Comparison of ENCODE assay signal across 24 mouse cellular contexts in the genomic region with DNA sequence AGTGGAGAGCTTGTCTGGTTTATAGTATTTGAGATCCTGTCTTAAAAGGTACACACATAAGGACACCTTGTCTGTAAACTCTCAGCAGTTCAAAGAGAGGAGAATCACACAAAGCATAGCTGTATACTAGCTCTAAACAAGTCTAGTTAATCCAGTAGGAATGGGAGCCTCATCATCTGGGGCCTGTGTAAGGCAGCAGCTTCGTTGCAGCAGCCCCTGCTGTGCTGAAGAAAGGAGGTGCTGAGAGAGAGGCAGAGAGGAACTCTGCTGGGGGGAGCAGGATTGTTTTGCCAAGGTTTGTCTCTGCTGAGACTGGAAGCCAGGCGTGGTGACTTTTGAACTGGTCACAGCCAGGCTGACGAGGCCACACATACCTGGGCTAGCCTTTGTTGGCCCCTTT.
DNase-seq lines count a peak whose midpoint lies in the region; ATAC-seq and TF ChIP-seq lines count a peak whose summit lies in the region.
"Had no signal": no experiment of that assay in that cellular context is flagged by ENCODE, and none has a peak within 500 bp of the region (broad histone marks: within the 10 kb centered on the region; RNA-seq: fewer than 3 reads in every experiment).

No protein-coding gene starts in this region.

- no peak for TF ChIP-seq POLR2A in liver, adult 2 months (IDR thresholded peaks at IDR 0.05; ENCODE audit: extremely low read depth, insufficient read depth, low read length)

- no peaks in the 10 kb centered on the region for H3K4me1 ChIP-seq in forebrain, embryonic 15.5 days
- H3K4me1 ChIP-seq in forebrain, embryonic 14.5 days (ENCODE audit: control insufficient read depth, insufficient read depth, low read length), result no peaks in the 10 kb centered on the region
- H3K4me1 ChIP-seq in liver, adult 2 months (ENCODE audit: control insufficient read depth, insufficient read depth, low read length), result peaks cover 8% of the 10 kb centered on the region
- no peaks in the 10 kb centered on the region for H3K4me1 ChIP-seq in stomach, postnatal 0 days (replicated peaks; ENCODE audit: control insufficient read depth, insufficient read depth)
- H3K4me1 ChIP-seq: heart, embryonic 15.5 days; limb, embryonic 15.5 days; midbrain, embryonic 12.5 days had no signal

- no peak overlapping the region for H3K4me2 ChIP-seq in forebrain, embryonic 15.5 days (replicated peaks)
- no peak overlapping the region for H3K4me2 ChIP-seq in forebrain, embryonic 14.5 days (ENCODE audit: low read length)
- H3K4me2 ChIP-seq in stomach, postnatal 0 days (replicated peaks; ENCODE audit: low read depth), result no peak overlapping the region
- H3K4me2 ChIP-seq: heart, embryonic 15.5 days; limb, embryonic 15.5 days; midbrain, embryonic 12.5 days had no signal

- DNase-seq in forebrain, embryonic 14.5 days (ENCODE audit: low spot score), result no peak
- DNase-seq in liver, adult 2 months (ENCODE audit: extremely low read depth, low read depth, low spot score), result peak; percentile 45
- no peak for DNase-seq in liver
- peak; percentile 31 for DNase-seq in testis, postnatal 10 days (ENCODE audit: low spot score)
- DNase-seq in testis, postnatal 14 days (ENCODE audit: low spot score), result no peak
- DNase-seq in stomach, postnatal 0 days (ENCODE audit: low spot score), result peak; percentile 9
- DNase-seq: adrenal gland, postnatal 14 days; B cell, adult 2 months; cerebellum, adult 8-10 months; gastrocnemius, postnatal 36 days; kidney, adult 2 months; left cerebral cortex, postnatal 4 days; lung, adult 18-20 months; lung, postnatal 10 days; thymus, postnatal 14 days had no signal

- no peak for TF ChIP-seq CTCF in liver, adult 2 months (IDR thresholded peaks at IDR 0.05; ENCODE audit: low read depth, low read length)
- TF ChIP-seq CTCF in stomach, postnatal 0 days (IDR thresholded peaks at IDR 0.05; ENCODE audit: low read depth), result no peak

- TF ChIP-seq EP300 in stomach, postnatal 0 days (optimal IDR thresholded peaks at IDR 0.05), result no peak

- 0 out of 2 replicates have a peak, but pooled peaks have one; percentile 19 for ATAC-seq in forebrain, embryonic 15.5 days (replicated peaks)
- ATAC-seq in forebrain, embryonic 14.5 days, result no peak
- ATAC-seq in stomach, postnatal 0 days (ENCODE audit: low FRiP score, low TSS enrichment), result no peak
- ATAC-seq in cerebellum, adult (ENCODE audit: insufficient number of reproducible peaks, low FRiP score, low TSS enrichment), result no peak

- no peaks in the 10 kb centered on the region for H3K79me2 ChIP-seq in liver, adult 2 months (ENCODE audit: control insufficient read depth, insufficient read depth, low read length)

- H3K27ac ChIP-seq in forebrain, embryonic 15.5 days (replicated peaks), result no peak overlapping the region
- no peak overlapping the region for H3K27ac ChIP-seq in forebrain, embryonic 14.5 days (ENCODE audit: low read depth, low read length)
- no peak overlapping the region for H3K27ac ChIP-seq in liver, adult 2 months (replicated peaks; ENCODE audit: insufficient read depth, low read depth, low read length)
- no peak overlapping the region for H3K27ac ChIP-seq in stomach, postnatal 0 days (replicated peaks)
- H3K27ac ChIP-seq: heart, embryonic 15.5 days; kidney, postnatal 0 days; left cerebral cortex, adult 2 months; limb, embryonic 15.5 days; midbrain, embryonic 12.5 days had no signal

- no peaks in the 10 kb centered on the region for H3K9me3 ChIP-seq in forebrain, embryonic 15.5 days
- H3K9me3 ChIP-seq in forebrain, embryonic 14.5 days (replicated peaks; ENCODE audit: control insufficient read depth, low read length), result no peaks in the 10 kb centered on the region
- H3K9me3 ChIP-seq in stomach, postnatal 0 days (ENCODE audit: control insufficient read depth, low read length), result no peaks in the 10 kb centered on the region
- H3K9me3 ChIP-seq: heart, embryonic 15.5 days; limb, embryonic 15.5 days; midbrain, embryonic 12.5 days had no signal

- H3K36me3 ChIP-seq in forebrain, embryonic 15.5 days, result peaks cover 5% of the 10 kb centered on the region; the same call in 1 of the 2 replicates
- H3K36me3 ChIP-seq in forebrain, embryonic 14.5 days (ENCODE audit: control insufficient read depth, insufficient read depth, low read length), result peaks cover 7% of the 10 kb centered on the region; the same call in 1 of the 2 replicates
- 0 out of 2 replicates have a peak, but pooled peaks cover 1% of the 10 kb centered on the region for H3K36me3 ChIP-seq in liver, adult 2 months (ENCODE audit: control insufficient read depth, insufficient read depth, low read length)
- H3K36me3 ChIP-seq in stomach, postnatal 0 days (ENCODE audit: control insufficient read depth, insufficient read depth, low read length), result 0 out of 2 replicates have a peak, but pooled peaks cover 12% of the 10 kb centered on the region

- H3K9ac ChIP-seq in forebrain, embryonic 15.5 days (replicated peaks), result no peak overlapping the region
- no peak overlapping the region for H3K9ac ChIP-seq in forebrain, embryonic 14.5 days (ENCODE audit: low read length)
- H3K9ac ChIP-seq in liver, adult 2 months (ENCODE audit: low read depth, low read length), result no peak overlapping the region
- no peak overlapping the region for H3K9ac ChIP-seq in stomach, postnatal 0 days (ENCODE audit: low read length)
- H3K9ac ChIP-seq: heart, embryonic 15.5 days; limb, embryonic 15.5 days; midbrain, embryonic 12.5 days had no signal

- no peaks in the 10 kb centered on the region for H3K27me3 ChIP-seq in forebrain, embryonic 15.5 days
- no peaks in the 10 kb centered on the region for H3K27me3 ChIP-seq in forebrain, embryonic 14.5 days (replicated peaks; ENCODE audit: control insufficient read depth, insufficient read depth, low read length)
- H3K27me3 ChIP-seq in liver, adult 2 months (ENCODE audit: control insufficient read depth, insufficient read depth, low read length), result no peaks in the 10 kb centered on the region
- H3K27me3 ChIP-seq in stomach, postnatal 0 days (ENCODE audit: control insufficient read depth, insufficient read depth, low read length), result no peaks in the 10 kb centered on the region
- H3K27me3 ChIP-seq: CH12.LX; heart, embryonic 15.5 days; limb, embryonic 15.5 days had no signal

- H3K4me3 ChIP-seq in forebrain, embryonic 15.5 days, result no peak overlapping the region
- no peak overlapping the region for H3K4me3 ChIP-seq in forebrain, embryonic 14.5 days (ENCODE audit: low read depth, low read length)
- H3K4me3 ChIP-seq in liver, adult 2 months (ENCODE audit: insufficient read depth, low read depth, low read length), result no peak overlapping the region
- H3K4me3 ChIP-seq in stomach, postnatal 0 days (ENCODE audit: low read depth, low read length), result no peak overlapping the region
- H3K4me3 ChIP-seq: heart, embryonic 15.5 days; left cerebral cortex, adult 2 months; limb, embryonic 15.5 days; midbrain, embryonic 12.5 days; myocyte had no signal

- 17% methylated on average over 3 of the region's 3 CpGs for WGBS in forebrain, embryonic 15.5 days
- whole genome bisulfite sequencing in forebrain, embryonic 14.5 days, result 16% methylated on average over 3 of the region's 3 CpGs
- 47% methylated on average over 3 of the region's 3 CpGs for WGBS in liver, adult 2 months
- 55% methylated on average over 3 of the region's 3 CpGs for WGBS in stomach, postnatal 0 days

Comparison
In these comparisons a context has a peak if more than half of its experiments do, and no peak if none do; other contexts are left out.
1. DNase-seq: peak in liver, adult 2 months (single experiment), testis, postnatal 10 days (single experiment) and stomach, postnatal 0 days (single experiment); none in forebrain, embryonic 14.5 days (single experiment), liver (single experiment) and testis, postnatal 14 days (single experiment).